Comparison of ENCODE assay signal across 26 mouse cellular contexts in genomic region chr4:131112536-131112935, GRCm38 (mm10).
"Had no signal": no experiment of that assay in that cellular context is flagged by ENCODE, and none has a peak within 500 bp of the region (broad histone marks: within the 10 kb centered on the region; RNA-seq: fewer than 3 reads in every experiment).

No protein-coding gene starts in this region.

- H3K9me3 ChIP-seq: heart, embryonic 13.5 days; heart, embryonic 15.5 days; kidney, embryonic 15.5 days; limb, embryonic 13.5 days; limb, embryonic 15.5 days; liver, embryonic 12.5 days had no signal

- H3K27ac ChIP-seq: heart, adult 2 months; heart, embryonic 13.5 days; heart, embryonic 15.5 days; hindbrain, embryonic 14.5 days; kidney, embryonic 15.5 days; kidney, postnatal 0 days; limb, embryonic 13.5 days; limb, embryonic 15.5 days; liver, embryonic 12.5 days; liver, embryonic 14.5 days had no signal

- H3K4me2 ChIP-seq: heart, embryonic 11.5 days; heart, embryonic 13.5 days; heart, embryonic 15.5 days; hindbrain, embryonic 14.5 days; kidney, embryonic 15.5 days; limb, embryonic 13.5 days; limb, embryonic 15.5 days; liver, embryonic 12.5 days had no signal

- DNase-seq: gastrocnemius, postnatal 14 days; gastrocnemius, postnatal 36 days; heart, adult 11 months; heart, adult 2 months; heart, postnatal 14 days; heart, postnatal 36 days; kidney, adult 11 months; kidney, adult 2 months; kidney, adult 9 months; kidney, postnatal 14 days; kidney, postnatal 36 days; layer of hippocampus, adult 9-11 months; layer of hippocampus, postnatal 36 days; left cerebral cortex, postnatal 4 days had no signal

- H3K4me3 ChIP-seq: heart, adult 2 months; heart, embryonic 13.5 days; heart, embryonic 15.5 days; kidney, embryonic 15.5 days; limb, embryonic 13.5 days; limb, embryonic 15.5 days; liver, embryonic 12.5 days had no signal

- ATAC-seq: hindbrain, embryonic 16.5 days; intestine, embryonic 16.5 days; liver, embryonic 12.5 days had no signal

- H3K4me1 ChIP-seq: heart, embryonic 13.5 days; heart, embryonic 15.5 days; limb, embryonic 13.5 days; limb, embryonic 15.5 days; liver, embryonic 12.5 days had no signal

- H3K27me3 ChIP-seq: kidney, embryonic 15.5 days; limb, embryonic 15.5 days had no signal

- H3K36me3 ChIP-seq: heart, embryonic 13.5 days; heart, embryonic 15.5 days; kidney, embryonic 15.5 days; limb, embryonic 13.5 days; limb, embryonic 15.5 days; liver, embryonic 12.5 days had no signal

- H3K9ac ChIP-seq: heart, embryonic 13.5 days; heart, embryonic 15.5 days; hindbrain, embryonic 14.5 days; kidney, embryonic 15.5 days; limb, embryonic 13.5 days; limb, embryonic 15.5 days; liver, embryonic 12.5 days; liver, embryonic 14.5 days had no signal
